Mouse (Mus musculus) spleen, adult 2 months (tissue): ENCODE results near the gene Mrgprh.

Experiments
- CTCF ChIP-seq: fragments of 200-500 bp; IDR thresholded peaks from 2 replicates; pipeline ENCODE4 v1.5.1; 2011; ENCODE audit warnings: mild to moderate bottlenecking, inconsistent platforms; ENCODE audit not compliant: insufficient read depth, insufficient read length, insufficient replicate concordance; ENCODE audit errors: extremely low read depth
- POLR2A ChIP-seq: fragments of 200-500 bp; IDR thresholded peaks from 2 replicates; pipeline ENCODE4 v1.6.1; 2011; ENCODE audit warnings: low read depth, low read length, inconsistent platforms

DNA sequence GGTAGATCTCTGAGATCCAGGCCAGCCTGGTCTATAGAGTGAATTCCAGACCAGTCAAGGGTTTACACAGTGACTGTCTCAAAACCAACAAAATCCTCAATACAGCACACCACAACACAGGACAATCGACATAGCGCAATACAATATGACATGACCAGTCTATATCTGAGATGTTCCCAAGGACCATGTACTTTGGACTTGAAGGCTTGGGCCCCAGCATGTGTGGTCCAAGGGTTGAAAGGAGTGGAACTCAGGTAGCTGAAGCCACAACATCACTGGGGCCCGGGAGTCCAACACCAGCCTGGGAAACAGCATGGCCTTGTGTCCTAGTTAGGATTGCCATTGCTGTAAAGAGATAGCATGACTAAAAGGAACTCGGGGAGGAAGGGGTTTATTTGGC is 43.2 kb upstream of the Mrgprh start:
- TF ChIP-seq POLR2A (no peak), CTCF (no peak)
